Mouse (Mus musculus): ENCODE results near the gene Serpinf2. TPM values are rescaled to one million over a fixed set of nuclear protein-coding genes. Genes with fewer than 3 reads are reported as not detected.

Gene Serpinf2
- total and polyA plus RNA-seq, 2 experiments from 2014 or later: 0.24 TPM; not detected in 1

DNA sequence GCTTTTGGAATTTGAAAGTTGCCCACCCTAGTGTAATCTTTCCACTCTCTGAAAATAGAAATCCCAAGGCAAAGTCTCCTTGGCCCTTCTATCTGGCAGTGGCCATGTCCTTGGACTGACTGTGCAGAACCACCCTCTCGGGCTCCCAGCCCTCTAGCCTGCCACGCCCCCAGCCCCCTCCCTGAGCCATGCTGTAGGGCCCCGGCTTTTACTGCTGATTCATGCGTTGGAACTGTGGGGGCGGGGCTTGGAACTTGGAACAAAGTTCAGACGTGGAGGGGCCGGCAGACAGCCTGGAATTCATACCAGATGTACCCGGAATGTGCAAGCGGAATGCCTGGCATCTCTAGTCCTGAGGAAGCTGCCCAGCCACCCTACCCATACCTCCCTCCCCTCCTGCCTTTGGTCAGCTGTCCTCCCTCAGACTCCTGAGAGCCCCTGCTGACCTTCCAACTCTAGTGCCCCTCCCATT, 23.5 kb upstream of the Serpinf2 start:
- no peak overlapping the region for H3K27ac ChIP-seq (ENCODE audit: low read depth, low read length)
- peaks cover 10% of the 10 kb centered on the region for H3K36me3 ChIP-seq (ENCODE audit: insufficient read depth)
- peaks cover 17% of the 10 kb centered on the region for H3K4me1 ChIP-seq (ENCODE audit: insufficient read depth)
- peak overlapping the region; percentile 71 for H3K9ac ChIP-seq
- ATAC-seq (no peak), DNase-seq (no peak)
- TF ChIP-seq CTCF (IDR thresholded peaks at IDR 0.05; ENCODE audit: low read depth): no peak
- WGBS: 3% methylated on average over 9 of the region's 9 CpGs
- peak overlapping the region; percentile 83 for H3K4me3 ChIP-seq (ENCODE audit: low read depth, low read length)
- peaks cover 7% of the 10 kb centered on the region; the same call in 1 of the 2 replicates for H3K27me3 ChIP-seq (ENCODE audit: insufficient read depth, low read length)
- peak overlapping the region; percentile 96 for H3K4me2 ChIP-seq (ENCODE audit: low read depth)
- no peaks in the 10 kb centered on the region for H3K9me3 ChIP-seq (ENCODE audit: low read length)

DNA sequence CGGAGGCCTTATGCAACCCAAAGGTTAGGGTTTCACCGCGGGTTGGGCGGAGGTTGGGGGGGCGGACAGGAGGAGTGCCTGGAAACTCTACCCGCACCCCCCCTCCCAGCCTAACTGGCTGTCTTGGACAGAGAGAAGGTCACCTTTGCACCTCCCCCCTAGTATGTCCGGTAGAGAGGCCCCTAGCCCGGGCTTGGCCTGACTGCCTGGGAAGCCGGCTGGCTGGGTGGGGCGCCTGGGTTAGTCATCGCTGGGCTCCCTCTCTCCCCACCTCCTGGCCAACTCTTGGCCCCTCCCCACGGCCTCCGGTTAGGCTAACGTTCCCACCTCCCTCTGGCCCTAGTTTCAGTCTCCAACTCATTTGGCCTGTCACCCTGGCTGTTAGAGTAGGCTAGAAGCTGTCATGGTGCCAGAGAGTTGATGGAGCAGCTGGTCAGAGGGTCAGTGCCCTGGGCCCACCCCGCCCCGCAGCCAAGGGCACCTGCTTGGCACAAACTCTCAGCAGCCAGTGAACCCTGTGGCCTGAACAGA, 22.9 kb upstream of the Serpinf2 start:
- peak overlapping the region; percentile 96 for H3K4me2 ChIP-seq (ENCODE audit: low read depth)
- H3K27me3 ChIP-seq (ENCODE audit: insufficient read depth, low read length): peaks cover 1% of the 10 kb centered on the region; the same call in 1 of the 2 replicates
- H3K9ac ChIP-seq: peak overlapping the region; percentile 71
- peaks cover 17% of the 10 kb centered on the region for H3K4me1 ChIP-seq (ENCODE audit: insufficient read depth)
- H3K27ac ChIP-seq (ENCODE audit: low read depth, low read length): no peak overlapping the region
- ATAC-seq: no peak
- no peak for DNase-seq
- WGBS: 3% methylated on average over 13 of the region's 16 CpGs
- peak overlapping the region; percentile 83 for H3K4me3 ChIP-seq (ENCODE audit: low read depth, low read length)
- peaks cover 10% of the 10 kb centered on the region for H3K36me3 ChIP-seq (ENCODE audit: insufficient read depth)
- TF ChIP-seq CTCF (IDR thresholded peaks at IDR 0.05; ENCODE audit: low read depth): no peak
- H3K9me3 ChIP-seq (ENCODE audit: low read length): no peaks in the 10 kb centered on the region

DNA sequence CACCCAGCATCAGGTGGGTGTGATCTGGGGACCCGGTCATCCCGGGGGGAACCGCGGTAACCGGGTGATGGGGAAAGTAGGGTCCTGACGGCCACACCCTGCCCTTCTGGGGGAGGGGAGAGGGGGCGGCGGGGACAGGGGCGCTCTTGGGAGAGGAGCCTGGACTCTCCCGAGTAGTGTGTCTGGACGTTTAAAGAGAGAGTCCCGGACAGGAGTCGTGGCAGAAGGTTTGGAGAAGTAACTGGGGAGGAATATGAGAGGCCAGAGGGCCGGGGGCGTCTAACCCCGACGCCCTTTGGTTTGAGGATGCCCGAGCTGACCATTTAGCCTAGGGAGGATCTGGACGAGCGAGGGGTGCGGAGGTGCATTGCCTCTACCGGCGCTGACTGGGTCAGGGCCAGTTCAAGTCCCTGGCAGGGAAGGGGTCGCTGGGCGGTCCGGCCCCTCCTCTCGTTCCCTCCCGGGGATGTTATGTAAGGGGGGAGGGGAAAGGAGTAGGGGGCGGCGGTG, 22.4 kb upstream of the Serpinf2 start:
- H3K9me3 ChIP-seq (ENCODE audit: low read length): no peaks in the 10 kb centered on the region
- TF ChIP-seq CTCF (IDR thresholded peaks at IDR 0.05; ENCODE audit: low read depth): no peak
- peaks cover 10% of the 10 kb centered on the region for H3K36me3 ChIP-seq (ENCODE audit: insufficient read depth)
- WGBS: under 1% methylated on average over 27 of the region's 30 CpGs
- DNase-seq (no peak), ATAC-seq (peak; percentile 4)
- peak overlapping the region; percentile 96 for H3K4me2 ChIP-seq (ENCODE audit: low read depth)
- peak overlapping the region; percentile 71 for H3K9ac ChIP-seq
- peaks cover 17% of the 10 kb centered on the region for H3K4me1 ChIP-seq (ENCODE audit: insufficient read depth)
- H3K27ac ChIP-seq (ENCODE audit: low read depth, low read length): peak overlapping the region; percentile 77
- peak overlapping the region; percentile 83 for H3K4me3 ChIP-seq (ENCODE audit: low read depth, low read length)
- H3K27me3 ChIP-seq (ENCODE audit: insufficient read depth, low read length): no peaks in the 10 kb centered on the region

DNA sequence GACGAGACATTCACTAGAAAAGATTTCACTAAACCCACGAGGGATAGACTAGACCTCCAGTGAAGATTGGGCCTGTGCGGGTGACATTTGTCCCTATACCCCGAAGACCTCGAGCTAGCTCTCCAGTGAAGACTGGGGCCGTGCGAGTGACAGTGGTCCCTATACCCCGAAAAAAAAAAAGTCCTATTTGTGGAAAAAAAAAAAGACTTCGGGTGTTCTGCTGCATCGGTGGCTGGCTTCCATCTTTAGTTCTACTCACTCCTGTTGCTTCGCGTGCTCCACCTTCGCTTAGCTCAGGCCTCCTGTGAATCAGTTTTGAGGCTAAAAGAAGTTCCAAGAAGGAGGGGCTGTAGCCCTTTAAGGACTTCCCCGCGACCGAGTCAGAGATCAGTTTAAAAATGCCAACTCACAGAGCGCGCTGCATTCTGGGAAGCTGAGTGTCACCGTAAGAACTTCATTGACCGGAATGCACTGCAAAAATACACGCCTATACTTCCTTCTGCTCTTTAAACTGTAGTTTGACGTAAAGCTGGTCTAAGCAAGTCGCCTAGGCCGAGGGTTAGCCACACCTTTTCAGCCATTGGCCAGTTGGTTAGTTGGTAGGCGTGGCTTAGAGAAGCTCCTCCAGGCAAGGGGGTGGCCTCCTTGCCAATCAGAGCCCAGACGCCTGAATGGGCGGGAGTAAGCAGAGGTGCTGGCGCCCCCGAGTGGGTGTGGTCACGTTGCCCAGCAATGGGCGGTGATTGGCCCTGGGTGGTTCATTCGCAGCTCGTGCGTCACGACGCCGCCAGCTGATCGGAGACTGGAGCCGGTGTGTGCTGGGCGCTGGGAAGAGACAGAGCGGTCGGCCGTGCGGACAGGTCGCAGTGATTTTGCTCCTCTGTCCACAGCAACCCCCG, 21.7 kb upstream of the Serpinf2 start, which contains the start of gene Tlcd2:
Gene Tlcd2, plus strand, starts transcription at position 872 of the 899 bp plus-strand sequence.
- Histone ChIP-seq H3K27me3 (ENCODE audit: insufficient read depth, low read length) (no peaks in the 10 kb centered on the region), H3K9ac (peak within 1 kb of the TSS; percentile 71), H3K27ac (ENCODE audit: low read depth, low read length) (peak within 1 kb of the TSS; percentile 78), H3K36me3 (ENCODE audit: insufficient read depth) (peaks cover 10% of the 10 kb centered on the region), H3K4me2 (ENCODE audit: low read depth) (peak within 1 kb of the TSS; percentile 96), H3K4me3 (ENCODE audit: low read depth, low read length) (peak within 1 kb of the TSS; percentile 83), H3K4me1 (ENCODE audit: insufficient read depth) (peaks cover 17% of the 10 kb centered on the region), H3K9me3 (ENCODE audit: low read length) (no peaks in the 10 kb centered on the region)
- WGBS: under 1% methylated on average over 46 of the region's 46 CpGs
- peak; percentile 96 for ATAC-seq
- TF ChIP-seq CTCF (IDR thresholded peaks at IDR 0.05; ENCODE audit: low read depth): peak; percentile 29; the same call in 1 of the 2 replicates
- peak; percentile 100 for DNase-seq

DNA sequence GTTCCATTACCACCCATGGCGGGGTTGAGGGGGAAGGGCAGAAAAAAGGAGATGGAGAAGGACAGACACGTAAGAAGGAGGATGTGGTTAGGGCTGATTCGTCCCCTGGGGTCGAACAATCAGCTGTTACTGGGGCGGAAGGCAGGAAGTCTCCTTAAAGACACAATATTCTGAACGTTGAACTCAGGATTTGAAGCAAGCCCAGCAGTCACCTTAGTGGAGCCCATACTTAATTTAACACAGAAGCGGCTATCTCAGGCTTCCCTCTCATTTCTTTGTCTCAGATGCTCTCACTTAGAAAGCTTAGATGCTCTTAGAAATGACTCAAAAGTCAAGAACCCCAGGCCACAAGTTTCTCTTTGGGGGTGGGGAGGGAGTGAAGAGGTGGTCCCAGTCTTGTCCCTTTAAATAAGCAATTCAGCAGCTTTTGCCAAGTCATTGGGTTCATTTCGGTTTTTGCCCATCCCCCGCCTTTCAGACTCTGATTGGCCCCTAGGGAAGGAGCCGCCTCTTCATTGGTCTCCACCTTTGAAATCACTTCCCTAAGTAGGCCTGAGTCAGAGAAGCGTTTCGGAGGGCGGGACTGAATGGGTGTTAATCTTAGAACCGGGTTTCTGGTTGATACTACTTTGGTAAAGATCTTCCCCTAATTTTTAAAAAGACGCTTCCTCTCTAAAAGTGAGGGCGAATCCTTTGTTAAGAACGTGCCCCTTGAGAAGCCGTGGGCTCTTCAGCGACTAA, 20.9 kb upstream of the Serpinf2 start:
- Histone ChIP-seq H3K36me3 (ENCODE audit: insufficient read depth) (peaks cover 6% of the 10 kb centered on the region), H3K4me3 (ENCODE audit: low read depth, low read length) (peak overlapping the region; percentile 83), H3K27ac (ENCODE audit: low read depth, low read length) (peak overlapping the region; percentile 78), H3K27me3 (ENCODE audit: insufficient read depth, low read length) (no peaks in the 10 kb centered on the region), H3K9me3 (ENCODE audit: low read length) (no peaks in the 10 kb centered on the region), H3K4me2 (ENCODE audit: low read depth) (peak overlapping the region; percentile 96), H3K4me1 (ENCODE audit: insufficient read depth) (peaks cover 17% of the 10 kb centered on the region), H3K9ac (peak overlapping the region; percentile 45)
- 2% methylated on average over 19 of the region's 19 CpGs for WGBS
- ATAC-seq (peak; percentile 52), DNase-seq (peak; percentile 91)
- TF ChIP-seq CTCF (IDR thresholded peaks at IDR 0.05; ENCODE audit: low read depth): no peak

DNA sequence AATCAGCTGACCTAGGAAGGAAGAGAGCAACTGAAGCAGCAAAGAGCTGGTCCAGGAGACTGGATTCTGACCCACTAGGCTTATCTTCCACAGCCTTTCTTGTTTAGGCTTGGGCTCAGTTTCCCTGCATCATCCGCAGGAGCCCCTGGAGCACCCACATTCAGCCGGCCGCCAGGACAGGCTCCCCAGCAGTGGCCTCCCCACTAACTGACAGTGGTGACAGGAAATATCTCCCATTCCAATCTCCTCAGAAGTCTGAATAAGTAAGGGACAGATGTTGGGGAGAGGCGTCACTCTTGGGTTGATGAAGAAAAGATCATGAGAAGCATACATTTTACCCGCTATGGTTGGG, 20.3 kb upstream of the Serpinf2 start:
- H3K4me1 ChIP-seq (ENCODE audit: insufficient read depth): peaks cover 17% of the 10 kb centered on the region
- DNase-seq: no peak
- WGBS: 33% methylated on average over 5 of the region's 5 CpGs
- peak overlapping the region; percentile 96 for H3K4me2 ChIP-seq (ENCODE audit: low read depth)
- H3K9ac ChIP-seq: no peak overlapping the region
- peak overlapping the region; percentile 78 for H3K27ac ChIP-seq (ENCODE audit: low read depth, low read length)
- TF ChIP-seq CTCF (IDR thresholded peaks at IDR 0.05; ENCODE audit: low read depth): no peak
- H3K4me3 ChIP-seq (ENCODE audit: low read depth, low read length): peak overlapping the region; percentile 83; the same call in 1 of the 2 replicates
- no peak for ATAC-seq
- H3K36me3 ChIP-seq (ENCODE audit: insufficient read depth): peaks cover under 1% of the 10 kb centered on the region; the same call in 1 of the 2 replicates
- no peaks in the 10 kb centered on the region for H3K9me3 ChIP-seq (ENCODE audit: low read length)
- no peaks in the 10 kb centered on the region for H3K27me3 ChIP-seq (ENCODE audit: insufficient read depth, low read length)
